Mouse (Mus musculus): ENCODE results near the gene Metrn.

The Metrn gene

GRCm38 (mm10) chr17:25830806-25831431 is 34.0 kb upstream of the Metrn start:
- in situ Hi-C loops (cut with MboI) = no loop called here

GRCm38 (mm10) chr17:25830200-25830753 is 33.3 kb upstream of the Metrn start:
- in situ Hi-C loops (cut with MboI) = no loop called here

- in situ Hi-C loops (cut with MboI) = no loop called here
These were observed 32.7 kb upstream of the Metrn start for GRCm38 (mm10) chr17:25829558-25830017.

- in situ Hi-C loops (cut with MboI) = no loop called here
These were observed 32.0 kb upstream of the Metrn start, which contains the start of gene Jmjd8 for GRCm38 (mm10) chr17:25828712-25829557. Gene Jmjd8 (plus strand): TSS chr17:25828867.

GRCm38 (mm10) chr17:25828223-25828594 is 31.3 kb upstream of the Metrn start:
- in situ Hi-C loops (cut with MboI) = no loop called here

- in situ Hi-C loops (cut with MboI) = no loop called here
These were observed 30.7 kb upstream of the Metrn start for GRCm38 (mm10) chr17:25827546-25828222.

GRCm38 (mm10) chr17:25827011-25827410 is 30.1 kb upstream of the Metrn start:
- in situ Hi-C loops (cut with MboI) = no loop called here

GRCm38 (mm10) chr17:25825984-25826570 is 29.1 kb upstream of the Metrn start:
- in situ Hi-C loops (cut with MboI) = no loop called here

GRCm38 (mm10) chr17:25825311-25825710 is 28.4 kb upstream of the Metrn start:
- in situ Hi-C loops (cut with MboI) = no loop called here

- in situ Hi-C loops (cut with MboI) = no loop called here
These were observed 27.6 kb upstream of the Metrn start for GRCm38 (mm10) chr17:25824362-25825142.

GRCm38 (mm10) chr17:25823452-25823851 is 26.5 kb upstream of the Metrn start, which contains the start of gene Wdr24:
Gene Wdr24 (plus strand): TSS chr17:25823627.
- in situ Hi-C loops (cut with MboI) = no loop called here

- in situ Hi-C loops (cut with MboI) = no loop called here
These were observed 22.2 kb upstream of the Metrn start for GRCm38 (mm10) chr17:25818851-25819780.

- in situ Hi-C loops (cut with MboI) = no loop called here
These were observed 20.7 kb upstream of the Metrn start for GRCm38 (mm10) chr17:25817662-25818061.

- in situ Hi-C loops (cut with MboI) = no loop called here
These were observed 16.5 kb upstream of the Metrn start for GRCm38 (mm10) chr17:25813471-25813870.

- in situ Hi-C loops (cut with MboI) = no loop called here
These were observed 14.0 kb upstream of the Metrn start for GRCm38 (mm10) chr17:25810890-25811289.

- in situ Hi-C loops (cut with MboI) = no loop called here
These were observed 12.8 kb upstream of the Metrn start for GRCm38 (mm10) chr17:25809606-25810340.

GRCm38 (mm10) chr17:25808789-25809605 is 12.1 kb upstream of the Metrn start, which contains the start of gene Fbxl16:
Gene Fbxl16 (plus strand): TSS chr17:25809085.
- in situ Hi-C loops (cut with MboI) = no loop called here

- in situ Hi-C loops (cut with MboI) = no loop called here
These were observed 11.1 kb upstream of the Metrn start for GRCm38 (mm10) chr17:25808028-25808427.

All from mature B cell (primary cell).